Mouse (Mus musculus) bone marrow macrophage, adult 2 months (primary cell): ENCODE data around the gene Cldn24.

Experiments
- CTCF ChIP-seq: IDR thresholded peaks from 2 replicates; pipeline ENCODE4 v1.5.1; 2012; ENCODE audit warnings: low read depth, mild to moderate bottlenecking, low read length, moderate library complexity
- POLR2A ChIP-seq: IDR thresholded peaks from 2 replicates; pipeline ENCODE4 v1.6.1; 2012; ENCODE audit warnings: mild to moderate bottlenecking, low read depth, low read length, borderline replicate concordance

DNA sequence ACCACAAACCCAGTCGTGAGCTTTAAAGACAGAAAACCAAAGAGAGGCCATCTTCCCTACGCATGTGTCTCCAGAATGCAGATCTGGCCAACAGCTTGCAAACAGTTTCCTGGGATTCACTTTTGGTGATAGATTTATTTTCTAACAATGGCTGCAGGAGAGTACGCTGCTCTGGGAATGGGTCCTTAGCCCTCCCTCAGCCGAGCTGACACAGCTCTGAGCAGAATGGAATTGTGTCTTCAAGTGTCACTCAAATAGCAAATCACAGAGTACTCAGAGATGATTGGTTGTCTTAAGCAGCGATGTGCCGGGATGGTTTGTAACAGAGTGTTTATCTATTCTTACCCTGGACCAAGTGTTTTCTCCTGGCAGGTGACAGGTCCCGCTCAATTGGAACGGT, 2.9 kb upstream of the Cldn24 start:
- TF ChIP-seq CTCF (no peak), POLR2A (no peak)
